Mouse (Mus musculus) liver (tissue): ENCODE results near the gene Tnr.

Experiments used
- DNase-seq: peaks from one replicate; pipeline ENCODE4 v3.0.0-alpha.2; 2020; ENCODE audit warnings: mixed read lengths

Tnr gene

GRCm38 (mm10) chr1:159730826-159731225 lies 207.3 kb downstream of the Tnr start:
- no peak for DNase-seq

GRCm38 (mm10) chr1:159735099-159735498 lies 211.5 kb downstream of the Tnr start:
- DNase-seq: no peak

GRCm38 (mm10) chr1:159739478-159739877 lies 215.9 kb downstream of the Tnr start:
- no peak for DNase-seq

- no peak for DNase-seq
Observed at GRCm38 (mm10) chr1:159741237-159742002, 217.9 kb downstream of the Tnr start.

GRCm38 (mm10) chr1:159742003-159742274 lies 218.4 kb downstream of the Tnr start:
- DNase-seq: no peak

GRCm38 (mm10) chr1:159743744-159744253 lies 220.2 kb downstream of the Tnr start:
- DNase-seq: no peak

- DNase-seq: no peak
Observed at GRCm38 (mm10) chr1:159745311-159745710, 221.7 kb downstream of the Tnr start.

- DNase-seq: no peak
Observed at GRCm38 (mm10) chr1:159747969-159748368, 224.4 kb downstream of the Tnr start.

- no peak for DNase-seq
Observed at GRCm38 (mm10) chr1:159750411-159750810, 226.8 kb downstream of the Tnr start.

- no peak for DNase-seq
Observed at GRCm38 (mm10) chr1:159750876-159751275, 227.3 kb downstream of the Tnr start.

GRCm38 (mm10) chr1:159760970-159761369 lies 237.4 kb downstream of the Tnr start:
- no peak for DNase-seq

- DNase-seq: no peak
Observed at GRCm38 (mm10) chr1:159763901-159764300, 240.3 kb downstream of the Tnr start.

GRCm38 (mm10) chr1:159764897-159765296 lies 241.3 kb downstream of the Tnr start:
- no peak for DNase-seq

- DNase-seq: no peak
Observed at GRCm38 (mm10) chr1:159769948-159770347, 246.4 kb downstream of the Tnr start.

- no peak for DNase-seq
Observed at GRCm38 (mm10) chr1:159773671-159774070, 250.1 kb downstream of the Tnr start.

GRCm38 (mm10) chr1:159775168-159775567 lies 251.6 kb downstream of the Tnr start:
- no peak for DNase-seq

GRCm38 (mm10) chr1:159777107-159777506 lies 253.5 kb downstream of the Tnr start:
- DNase-seq: no peak

- DNase-seq: no peak
Observed at GRCm38 (mm10) chr1:159779424-159779823, 255.9 kb downstream of the Tnr start.

- DNase-seq: peak; percentile 9
Observed at GRCm38 (mm10) chr1:159783842-159784241, 260.3 kb downstream of the Tnr start.

- no peak for DNase-seq
Observed at GRCm38 (mm10) chr1:159788312-159788711, 264.7 kb downstream of the Tnr start.

- DNase-seq: no peak
Observed at GRCm38 (mm10) chr1:159792546-159792945, 269.0 kb downstream of the Tnr start.

GRCm38 (mm10) chr1:159796021-159796420 lies 272.5 kb downstream of the Tnr start:
- DNase-seq: no peak

- DNase-seq: no peak
Observed at GRCm38 (mm10) chr1:159800366-159800765, 276.8 kb downstream of the Tnr start.

- DNase-seq: no peak
Observed at GRCm38 (mm10) chr1:159801753-159802152, 278.2 kb downstream of the Tnr start.

GRCm38 (mm10) chr1:159803711-159804110 lies 280.1 kb downstream of the Tnr start:
- no peak for DNase-seq
